Mouse (Mus musculus) liver, adult 2 months (tissue): Measurements from ENCODE around the gene Zfp827. TPM values are rescaled to one million over a fixed set of nuclear protein-coding genes. Genes with fewer than 3 reads are reported as not detected.
A peak's percentile ranks its signal among the peaks of the same experiment; 100 is the strongest.

Source experiments
- DNase-seq: peaks from one replicate; pipeline ENCODE4 v3.0.0-alpha.2; 2011; ENCODE audit warnings: low read depth, low spot score; ENCODE audit errors: extremely low read depth
- H3K27ac ChIP-seq: fragments of 200-500 bp; replicated peaks from 2 replicates; pipeline ENCODE4 v1.5.1; 2012; ENCODE audit warnings: low read depth, mild to moderate bottlenecking, control low read depth, inconsistent platforms, low read length; ENCODE audit not compliant: insufficient read depth
- H3K27me3 ChIP-seq: fragments of 200-500 bp; 2 replicates; pipeline ENCODE4 v1.6.1; 2012; ENCODE audit warnings: mild to moderate bottlenecking, moderate library complexity, low read length, inconsistent platforms; ENCODE audit not compliant: control insufficient read depth, insufficient read depth
- H3K36me3 ChIP-seq: fragments of 200-500 bp; 2 replicates; pipeline ENCODE4 v1.6.1; 2012; ENCODE audit warnings: low read length, inconsistent platforms; ENCODE audit not compliant: control insufficient read depth, insufficient read depth
- H3K4me1 ChIP-seq: fragments of 200-500 bp; 2 replicates; pipeline ENCODE4 v1.6.1; 2011; ENCODE audit warnings: low read length; ENCODE audit not compliant: control insufficient read depth, insufficient read depth
- H3K4me3 ChIP-seq: fragments of 200-500 bp; 2 replicates; pipeline ENCODE4 v1.5.1; 2011; ENCODE audit warnings: low read depth, mild to moderate bottlenecking, control low read depth, low read length, moderate library complexity; ENCODE audit not compliant: insufficient read depth
- H3K79me2 ChIP-seq: fragments of 200-500 bp; 2 replicates; pipeline ENCODE4 v1.6.1; 2012; ENCODE audit warnings: inconsistent platforms, mild to moderate bottlenecking, low read length, moderate library complexity; ENCODE audit not compliant: control insufficient read depth, insufficient read depth
- H3K9ac ChIP-seq: fragments of 200-500 bp; 2 replicates; pipeline ENCODE4 v1.6.1; 2012; ENCODE audit warnings: low read depth, mild to moderate bottlenecking, control low read depth, inconsistent platforms, low read length
- CTCF ChIP-seq: fragments of 200-500 bp; IDR thresholded peaks from 2 replicates; pipeline ENCODE4 v1.5.1; 2011; ENCODE audit warnings: low read depth, low read length, control low read depth
- POLR2A ChIP-seq: fragments of 200-500 bp; IDR thresholded peaks from 2 replicates; pipeline ENCODE4 v1.6.1; 2011; ENCODE audit warnings: low read length, control low read depth; ENCODE audit not compliant: insufficient read depth; ENCODE audit errors: extremely low read depth
- WGBS: fragments of 180-500 bp; shearing (Covaris S2); methylation state at CpG from one replicate; pipeline ENCODE4 v1.1.7; 2018; 5-methylcytosine and 5-hydroxymethylcytosine counted together
- polyA plus RNA-seq: library from polyadenylated mRNA; depleted of rRNA; stranded (reverse); fragments of >200 nt; gene quantifications from 2 replicates; pipeline ENCODE4 v1.2.3, GENCODE M21; 2012
- total RNA-seq: library from RNA; depleted of rRNA; stranded (reverse); fragments of >200 nt; gene quantifications from 2 replicates; pipeline ENCODE4 v1.2.3, GENCODE M21; 2014

Zfp827 gene
- total and polyA plus RNA-seq, 2 experiments: 0.09 to 0.10 TPM

DNA sequence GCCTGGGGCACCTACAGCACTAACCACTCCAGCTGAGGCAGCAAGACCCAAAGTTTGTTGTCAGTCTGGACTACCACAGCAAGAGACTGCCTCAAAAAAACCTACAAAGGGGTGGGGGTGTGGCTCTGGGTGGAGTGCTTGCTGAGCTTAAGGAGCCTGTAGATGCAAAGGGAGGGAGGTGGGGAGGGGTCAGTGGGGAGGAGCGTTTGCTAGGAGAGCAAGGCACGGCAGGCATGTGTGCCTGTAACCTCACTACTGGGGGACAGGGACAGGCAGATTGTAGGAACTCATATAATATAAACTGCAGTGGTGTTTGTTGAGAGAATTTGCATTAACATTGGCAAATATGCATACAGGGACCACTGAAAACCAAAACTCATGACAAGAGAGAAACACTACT is 130.1 kb downstream of the Zfp827 start:
- no peaks in the 10 kb centered on the region for H3K27me3 ChIP-seq
- WGBS: 94% methylated on average over 2 of the region's 2 CpGs
- no peak overlapping the region for H3K9ac ChIP-seq
- no peak for DNase-seq
- H3K79me2 ChIP-seq: no peaks in the 10 kb centered on the region
- no peaks in the 10 kb centered on the region for H3K36me3 ChIP-seq
- no peak for TF ChIP-seq CTCF
- TF ChIP-seq POLR2A: no peak
- H3K4me3 ChIP-seq: no peak overlapping the region
- peaks cover 4% of the 10 kb centered on the region; the same call in 1 of the 2 replicates for H3K4me1 ChIP-seq
- H3K27ac ChIP-seq: no peak overlapping the region

DNA sequence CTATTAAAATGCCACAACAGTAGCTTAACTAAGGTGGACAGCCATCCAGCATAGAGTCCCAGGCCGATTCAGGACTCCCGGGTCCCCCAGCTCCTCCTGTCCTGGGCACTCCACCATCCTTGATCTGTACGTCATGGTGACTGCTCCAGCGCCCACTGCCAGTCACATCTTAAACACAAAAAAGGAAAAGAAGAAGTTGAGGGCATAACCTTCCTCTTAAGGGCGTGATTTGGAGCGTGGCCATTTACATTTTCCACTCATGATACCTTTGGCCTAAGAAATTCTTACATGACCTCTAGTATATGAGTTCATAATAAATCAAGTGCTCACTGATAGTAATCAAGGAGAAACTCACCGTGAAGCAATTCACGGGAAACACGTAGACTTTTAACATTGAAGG is 131.2 kb downstream of the Zfp827 start:
- no peak overlapping the region for H3K9ac ChIP-seq

DNA sequence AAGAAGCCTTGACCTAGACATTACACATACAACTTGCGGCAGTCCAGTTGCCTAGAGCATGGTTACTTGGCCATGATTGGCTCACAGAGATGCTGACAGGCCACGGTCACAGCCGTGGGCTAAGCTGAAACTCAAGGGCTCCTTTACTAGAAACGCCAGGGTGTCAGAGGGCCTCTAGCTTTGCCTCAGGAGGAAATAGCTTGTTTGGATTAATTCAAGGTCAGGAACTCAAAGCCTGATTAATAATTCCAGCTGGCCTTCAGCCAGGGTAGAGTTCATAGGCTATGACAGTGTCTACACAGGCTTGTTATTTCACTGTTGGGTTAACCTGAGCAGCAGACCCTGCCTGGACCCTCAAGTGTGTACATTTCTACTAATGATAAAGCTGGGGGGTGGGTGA is 132.1 kb downstream of the Zfp827 start:
- peak; percentile 44 for DNase-seq
- Histone ChIP-seq H3K4me3 (no peak overlapping the region), H3K4me1 (peaks cover 4% of the 10 kb centered on the region; the same call in 1 of the 2 replicates), H3K36me3 (no peaks in the 10 kb centered on the region), H3K9ac (no peak overlapping the region), H3K79me2 (no peaks in the 10 kb centered on the region), H3K27ac (no peak overlapping the region), H3K27me3 (no peaks in the 10 kb centered on the region)
- WGBS: 54% methylated on average over 4 of the region's 4 CpGs
- TF ChIP-seq CTCF: no peak
- no peak for TF ChIP-seq POLR2A

More for the DNA sequence above, 131.2 kb downstream of the Zfp827 start:
- TF ChIP-seq POLR2A (no peak), CTCF (no peak)
- H3K4me3 ChIP-seq: no peak overlapping the region
- no peak overlapping the region for H3K27ac ChIP-seq
- 87% methylated on average over 9 of the region's 9 CpGs for WGBS
- peaks cover 4% of the 10 kb centered on the region; the same call in 1 of the 2 replicates for H3K4me1 ChIP-seq
- H3K79me2 ChIP-seq: no peaks in the 10 kb centered on the region
- H3K36me3 ChIP-seq: no peaks in the 10 kb centered on the region
- no peaks in the 10 kb centered on the region for H3K27me3 ChIP-seq
- no peak for DNase-seq

DNA sequence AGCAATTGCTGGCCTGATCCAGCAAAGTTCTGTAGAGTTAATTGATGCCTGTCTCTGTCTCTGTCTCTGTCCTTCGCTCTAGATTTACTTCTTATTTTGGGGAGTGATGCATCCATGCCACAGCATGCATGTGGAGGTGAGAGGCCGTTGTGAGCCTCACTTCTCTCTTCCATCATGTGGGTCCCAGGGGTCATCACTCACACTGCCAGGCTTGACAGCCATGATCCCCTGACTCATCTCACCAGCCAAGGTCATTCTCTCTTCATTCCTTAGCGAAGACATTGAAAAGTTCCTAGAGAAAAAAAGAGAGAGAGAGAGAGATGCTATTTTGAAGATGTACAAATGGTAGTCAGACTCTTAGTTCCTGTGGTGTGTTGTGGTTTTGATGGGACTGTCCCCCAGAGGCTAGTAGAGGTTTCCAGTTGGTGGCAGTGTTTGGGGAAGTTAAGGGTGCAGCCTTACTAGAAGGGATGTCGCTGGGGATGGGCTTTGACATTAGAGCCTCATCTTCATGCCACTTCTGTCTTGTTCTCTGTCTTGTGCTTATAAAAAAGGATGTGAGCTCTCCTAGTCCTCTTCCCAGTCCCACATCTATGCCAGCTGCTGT is 133.0 kb downstream of the Zfp827 start:
- Histone ChIP-seq H3K9ac (no peak overlapping the region), H3K79me2 (no peaks in the 10 kb centered on the region), H3K4me3 (no peak overlapping the region), H3K36me3 (no peaks in the 10 kb centered on the region), H3K27ac (no peak overlapping the region), H3K4me1 (peaks cover 4% of the 10 kb centered on the region; the same call in 1 of the 2 replicates), H3K27me3 (no peaks in the 10 kb centered on the region)
- WGBS: 86% methylated on average over 4 of the region's 4 CpGs
- TF ChIP-seq POLR2A: no peak
- TF ChIP-seq CTCF: no peak
- peak; percentile 16 for DNase-seq

DNA sequence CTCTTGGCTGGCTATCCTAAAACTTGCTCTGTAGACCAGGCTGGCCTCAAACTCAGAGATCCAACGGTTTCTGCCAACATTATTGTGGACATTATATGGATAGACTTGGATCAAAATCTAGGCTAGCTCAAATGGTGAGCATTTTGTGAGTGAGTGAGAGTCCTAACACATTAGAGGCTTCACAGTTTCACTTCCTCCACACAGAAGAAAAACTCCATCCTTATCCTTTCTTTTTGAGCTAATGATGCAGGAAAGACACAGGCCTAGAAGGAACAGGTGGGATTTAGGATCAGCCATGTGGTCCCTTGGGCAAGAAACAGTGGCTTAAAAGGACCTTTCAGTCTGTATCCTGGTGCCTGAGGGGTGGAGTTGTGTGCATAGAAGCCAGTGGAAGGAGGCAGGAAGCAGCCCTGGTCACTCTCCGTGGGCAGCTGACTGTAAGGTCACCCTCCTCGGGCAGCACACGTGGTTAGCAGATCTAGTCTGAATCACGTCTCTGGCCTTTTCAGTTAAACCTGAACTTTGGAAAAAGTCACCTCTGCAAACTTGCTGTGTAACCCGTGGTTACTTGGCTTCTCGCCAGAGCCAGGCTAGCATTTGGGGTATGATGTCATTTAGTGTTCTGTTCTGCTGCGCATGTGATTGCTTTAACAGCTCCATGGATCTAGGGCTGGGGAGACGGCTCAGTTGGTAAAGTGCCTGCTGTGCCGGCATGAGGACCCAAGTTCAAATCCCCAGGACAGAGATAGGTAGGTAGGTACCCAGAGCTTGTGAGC is 134.5 kb downstream of the Zfp827 start:
- Histone ChIP-seq H3K9ac (no peak overlapping the region), H3K27ac (no peak overlapping the region)
- 11% methylated on average over 10 of the region's 10 CpGs for WGBS

More for the DNA sequence above, 134.5 kb downstream of the Zfp827 start:
- Histone ChIP-seq H3K36me3 (no peaks in the 10 kb centered on the region), H3K27me3 (no peaks in the 10 kb centered on the region), H3K79me2 (no peaks in the 10 kb centered on the region), H3K4me3 (no peak overlapping the region), H3K4me1 (peaks cover 4% of the 10 kb centered on the region; the same call in 1 of the 2 replicates)
- peak; percentile 81 for DNase-seq
- TF ChIP-seq POLR2A (no peak), CTCF (no peak)
